Mouse (Mus musculus): ENCODE data around the gene Ccdc152. TPM values are rescaled to one million over a fixed set of nuclear protein-coding genes. Genes with fewer than 3 reads are reported as not detected.

Ccdc152 gene
- polyA plus RNA-seq, 1 experiment from 2014 or later, result 0.82 TPM

DNA sequence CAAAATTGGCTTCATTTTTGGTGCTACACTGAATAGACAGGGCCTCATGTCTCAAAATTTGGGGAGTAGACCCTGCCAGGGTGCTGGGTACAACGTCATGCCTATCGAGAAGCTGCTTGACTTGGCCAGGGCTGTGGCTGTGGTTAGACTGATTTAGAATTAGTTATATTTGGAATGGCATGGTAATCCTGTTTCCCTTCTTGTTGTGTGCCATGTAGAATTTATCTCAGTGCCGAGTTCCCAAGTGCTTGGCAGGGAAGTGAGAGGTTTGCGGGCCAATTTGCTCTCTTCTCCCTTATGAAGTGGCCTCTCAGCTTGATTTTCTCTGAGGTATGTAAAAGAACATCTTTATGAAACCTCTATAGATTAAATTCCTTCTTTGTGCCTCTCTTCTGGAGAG, 29.2 kb upstream of the Ccdc152 start:
- Histone ChIP-seq H3K4me3 (ENCODE audit: low read depth, low read length) (no peak overlapping the region), H3K9me3 (ENCODE audit: control insufficient read depth, low read length) (no peaks in the 10 kb centered on the region), H3K27me3 (ENCODE audit: control insufficient read depth, insufficient read depth, low read length) (no peaks in the 10 kb centered on the region), H3K4me1 (replicated peaks; ENCODE audit: control insufficient read depth, insufficient read depth) (no peaks in the 10 kb centered on the region), H3K36me3 (ENCODE audit: control insufficient read depth, insufficient read depth, low read length) (peaks cover 9% of the 10 kb centered on the region), H3K9ac (ENCODE audit: low read length) (no peak overlapping the region), H3K4me2 (replicated peaks; ENCODE audit: low read depth) (no peak overlapping the region), H3K27ac (replicated peaks) (no peak overlapping the region)
- TF ChIP-seq CTCF (IDR thresholded peaks at IDR 0.05; ENCODE audit: low read depth) (no peak), EP300 (optimal IDR thresholded peaks at IDR 0.05) (no peak)
- ATAC-seq (ENCODE audit: low FRiP score, low TSS enrichment), result no peak
- DNase-seq (ENCODE audit: low spot score), result no peak
- WGBS, result 86% methylated on average over 4 of the region's 4 CpGs

DNA sequence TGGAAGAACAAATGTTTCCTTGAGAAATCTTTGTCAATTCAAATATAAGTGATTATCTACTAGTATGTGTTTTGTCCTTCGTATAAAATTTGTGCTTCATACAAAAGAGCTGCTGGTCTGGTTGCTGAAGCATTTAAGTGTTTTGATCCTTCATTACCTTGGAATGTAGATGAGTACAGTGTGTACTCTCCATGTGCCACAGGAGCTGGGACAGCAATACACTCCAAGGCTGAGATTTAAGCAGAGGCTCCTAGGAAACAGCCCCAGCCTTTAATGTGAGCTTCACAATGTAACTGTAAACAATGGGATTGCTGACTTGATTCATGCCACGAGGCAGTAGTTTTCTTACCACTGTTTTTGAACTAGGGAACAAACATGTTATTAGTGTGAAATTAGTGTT, 28.5 kb upstream of the Ccdc152 start:
- Histone ChIP-seq H3K9ac (ENCODE audit: low read length) (no peak overlapping the region), H3K27ac (replicated peaks) (no peak overlapping the region), H3K4me1 (replicated peaks; ENCODE audit: control insufficient read depth, insufficient read depth) (no peaks in the 10 kb centered on the region), H3K4me3 (ENCODE audit: low read depth, low read length) (no peak overlapping the region), H3K4me2 (replicated peaks; ENCODE audit: low read depth) (no peak overlapping the region), H3K9me3 (ENCODE audit: control insufficient read depth, low read length) (no peaks in the 10 kb centered on the region), H3K36me3 (ENCODE audit: control insufficient read depth, insufficient read depth, low read length) (peaks cover 5% of the 10 kb centered on the region; the same call in 1 of the 2 replicates), H3K27me3 (ENCODE audit: control insufficient read depth, insufficient read depth, low read length) (no peaks in the 10 kb centered on the region)
- TF ChIP-seq EP300 (optimal IDR thresholded peaks at IDR 0.05) (no peak), CTCF (IDR thresholded peaks at IDR 0.05; ENCODE audit: low read depth) (no peak)
- no peak for DNase-seq (ENCODE audit: low spot score)
- no peak for ATAC-seq (ENCODE audit: low FRiP score, low TSS enrichment)
- WGBS, result 68% methylated on average over 2 of the region's 2 CpGs

DNA sequence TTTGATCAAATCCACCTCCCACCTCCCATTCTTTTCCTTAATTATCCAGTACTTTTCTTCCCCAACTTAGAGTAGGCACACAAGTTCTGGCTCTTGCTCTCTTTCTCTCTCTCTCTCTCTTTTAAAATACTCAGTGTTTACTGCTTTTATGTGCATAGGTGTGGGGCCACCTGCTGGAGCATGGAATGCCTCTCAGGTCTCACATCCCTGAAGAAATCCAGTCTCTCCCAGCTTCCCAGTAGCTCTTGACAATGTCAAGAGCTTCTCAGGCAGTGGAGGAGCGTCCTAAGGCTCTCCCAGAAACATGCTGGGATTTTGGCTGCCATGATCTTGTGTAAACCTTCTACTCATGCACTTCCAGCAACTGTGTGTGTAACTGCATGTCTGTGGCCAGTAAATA, 27.0 kb upstream of the Ccdc152 start:
- ATAC-seq (ENCODE audit: low FRiP score, low TSS enrichment) (no peak), DNase-seq (ENCODE audit: low spot score) (peak; percentile 18)
- H3K9ac ChIP-seq (ENCODE audit: low read length), result no peak overlapping the region
- peaks cover 5% of the 10 kb centered on the region; the same call in 1 of the 2 replicates for H3K36me3 ChIP-seq (ENCODE audit: control insufficient read depth, insufficient read depth, low read length)
- WGBS, result 81% methylated on average over 1 of the region's 1 CpGs
- H3K4me3 ChIP-seq (ENCODE audit: low read depth, low read length), result no peak overlapping the region
- no peaks in the 10 kb centered on the region for H3K27me3 ChIP-seq (ENCODE audit: control insufficient read depth, insufficient read depth, low read length)
- H3K27ac ChIP-seq (replicated peaks), result no peak overlapping the region
- TF ChIP-seq CTCF (IDR thresholded peaks at IDR 0.05; ENCODE audit: low read depth) (peak; percentile 49), EP300 (optimal IDR thresholded peaks at IDR 0.05) (no peak)
- H3K4me1 ChIP-seq (replicated peaks; ENCODE audit: control insufficient read depth, insufficient read depth), result no peaks in the 10 kb centered on the region
- H3K4me2 ChIP-seq (replicated peaks; ENCODE audit: low read depth), result no peak overlapping the region
- no peaks in the 10 kb centered on the region for H3K9me3 ChIP-seq (ENCODE audit: control insufficient read depth, low read length)

DNA sequence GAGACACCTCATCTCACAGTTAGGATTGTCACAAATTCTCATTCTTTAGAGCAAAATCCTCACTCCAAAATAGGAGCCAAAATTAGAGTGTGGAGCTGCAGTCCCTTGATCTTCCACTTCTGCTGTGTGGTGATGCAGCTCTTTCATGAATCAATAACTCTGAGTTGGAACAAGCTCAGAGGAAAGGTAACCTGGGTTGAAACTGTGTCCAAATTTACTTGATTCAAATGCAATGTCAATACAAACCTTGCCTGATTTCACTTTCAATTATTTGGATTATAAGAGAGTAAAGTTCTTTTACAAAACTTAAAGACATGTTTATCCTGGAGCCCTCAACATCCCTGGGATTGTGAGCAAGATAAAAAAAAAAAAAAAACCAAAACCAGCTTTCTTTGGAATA, 19.7 kb upstream of the Ccdc152 start:
- H3K27me3 ChIP-seq (ENCODE audit: control insufficient read depth, insufficient read depth, low read length), result no peaks in the 10 kb centered on the region
- DNase-seq (ENCODE audit: low spot score), result no peak
- no peak for ATAC-seq (ENCODE audit: low FRiP score, low TSS enrichment)
- no peak overlapping the region for H3K4me2 ChIP-seq (replicated peaks; ENCODE audit: low read depth)
- no peak for TF ChIP-seq CTCF (IDR thresholded peaks at IDR 0.05; ENCODE audit: low read depth)
- TF ChIP-seq EP300 (optimal IDR thresholded peaks at IDR 0.05), result no peak
- no peak overlapping the region for H3K4me3 ChIP-seq (ENCODE audit: low read depth, low read length)
- no peaks in the 10 kb centered on the region for H3K4me1 ChIP-seq (replicated peaks; ENCODE audit: control insufficient read depth, insufficient read depth)
- no peak overlapping the region for H3K27ac ChIP-seq (replicated peaks)
- no peaks in the 10 kb centered on the region for H3K9me3 ChIP-seq (ENCODE audit: control insufficient read depth, low read length)
- H3K36me3 ChIP-seq (ENCODE audit: control insufficient read depth, insufficient read depth, low read length), result peaks cover 8% of the 10 kb centered on the region; the same call in 1 of the 2 replicates
- no peak overlapping the region for H3K9ac ChIP-seq (ENCODE audit: low read length)

DNA sequence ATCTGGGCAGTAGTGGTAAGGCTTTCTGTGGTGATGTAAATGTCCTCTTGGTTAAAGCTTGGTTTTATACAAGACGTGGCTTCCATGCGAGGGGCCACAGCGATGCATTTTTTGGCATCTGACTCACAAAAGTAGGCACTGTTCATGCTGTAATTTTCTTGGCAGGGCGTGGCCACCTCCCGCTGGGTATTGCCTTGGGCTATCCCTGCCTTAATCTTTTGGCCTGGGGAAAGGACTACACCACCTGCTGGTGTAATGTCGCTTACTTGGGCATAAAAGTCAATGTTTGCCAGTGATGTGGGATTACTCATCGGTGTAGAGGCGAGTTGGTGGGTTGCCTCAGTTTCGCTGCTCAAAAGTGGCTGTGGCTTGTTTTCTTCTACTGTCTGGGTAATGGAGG, 16.6 kb upstream of the Ccdc152 start:
- no peak overlapping the region for H3K4me2 ChIP-seq (replicated peaks; ENCODE audit: low read depth)
- H3K4me3 ChIP-seq (ENCODE audit: low read depth, low read length), result no peak overlapping the region
- peaks cover 8% of the 10 kb centered on the region; the same call in 1 of the 2 replicates for H3K36me3 ChIP-seq (ENCODE audit: control insufficient read depth, insufficient read depth, low read length)
- no peaks in the 10 kb centered on the region for H3K4me1 ChIP-seq (replicated peaks; ENCODE audit: control insufficient read depth, insufficient read depth)
- ATAC-seq (ENCODE audit: low FRiP score, low TSS enrichment), result no peak
- DNase-seq (ENCODE audit: low spot score), result no peak
- H3K9ac ChIP-seq (ENCODE audit: low read length), result no peak overlapping the region
- TF ChIP-seq CTCF (IDR thresholded peaks at IDR 0.05; ENCODE audit: low read depth) (no peak), EP300 (optimal IDR thresholded peaks at IDR 0.05) (no peak)
- no peaks in the 10 kb centered on the region for H3K27me3 ChIP-seq (ENCODE audit: control insufficient read depth, insufficient read depth, low read length)
- WGBS, result 90% methylated on average over 9 of the region's 9 CpGs
- no peak overlapping the region for H3K27ac ChIP-seq (replicated peaks)
- H3K9me3 ChIP-seq (ENCODE audit: control insufficient read depth, low read length), result no peaks in the 10 kb centered on the region

DNA sequence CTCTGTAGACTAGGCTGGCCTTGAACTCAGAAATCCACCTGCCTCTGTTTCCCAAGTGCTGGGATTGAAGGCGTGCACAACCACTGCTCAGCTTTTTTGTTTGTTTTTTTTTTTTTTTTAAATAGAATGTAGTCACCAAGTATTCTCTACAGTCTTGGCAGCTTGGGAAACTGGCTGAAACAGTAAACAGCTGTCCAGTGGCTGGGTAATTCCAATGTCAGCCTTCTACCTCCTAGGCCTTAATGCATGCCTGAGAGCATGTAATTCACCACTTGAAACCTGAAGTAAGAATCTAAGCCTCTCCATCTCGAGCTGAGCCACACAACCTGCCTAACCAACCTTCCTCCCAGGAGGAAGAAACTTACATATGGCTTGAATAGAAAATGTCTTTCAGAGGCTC, 13.3 kb upstream of the Ccdc152 start:
- Histone ChIP-seq H3K27ac (replicated peaks) (no peak overlapping the region), H3K9ac (ENCODE audit: low read length) (no peak overlapping the region), H3K36me3 (ENCODE audit: control insufficient read depth, insufficient read depth, low read length) (peaks cover 8% of the 10 kb centered on the region; the same call in 1 of the 2 replicates), H3K4me2 (replicated peaks; ENCODE audit: low read depth) (no peak overlapping the region), H3K4me3 (ENCODE audit: low read depth, low read length) (no peak overlapping the region), H3K27me3 (ENCODE audit: control insufficient read depth, insufficient read depth, low read length) (no peaks in the 10 kb centered on the region), H3K4me1 (replicated peaks; ENCODE audit: control insufficient read depth, insufficient read depth) (no peaks in the 10 kb centered on the region), H3K9me3 (ENCODE audit: control insufficient read depth, low read length) (no peaks in the 10 kb centered on the region)
- ATAC-seq (ENCODE audit: low FRiP score, low TSS enrichment) (no peak), DNase-seq (ENCODE audit: low spot score) (no peak)
- WGBS, result 72% methylated on average over 2 of the region's 2 CpGs
- no peak for TF ChIP-seq EP300 (optimal IDR thresholded peaks at IDR 0.05)
- no peak for TF ChIP-seq CTCF (IDR thresholded peaks at IDR 0.05; ENCODE audit: low read depth)
